Mouse (Mus musculus): ENCODE measurements around the gene Lmf2. TPM values are rescaled to one million over a fixed set of nuclear protein-coding genes. Genes with fewer than 3 reads are reported as not detected.

Lmf2 gene
- 10 to 100 TPM; 42.1 to 65.9 TPM for polyA plus RNA-seq (2017; shearing (Covaris generic))

GRCm38 (mm10) chr15:89355241-89356187 lies at the start of gene Lmf2, which contains the start of gene Ncaph2:
Gene Lmf2 (minus strand): TSS chr15:89355659.
Gene Ncaph2 (plus strand): TSS chr15:89355719.

GRCm38 (mm10) chr15:89384617-89385016 lies 29.2 kb upstream of the Lmf2 start, which contains the start of gene Klhdc7b:
Gene Klhdc7b (plus strand): TSS chr15:89384917.

GRCm38 (mm10) chr15:89378831-89379401 lies 23.5 kb upstream of the Lmf2 start, which contains the start of gene Odf3b:
Gene Odf3b (minus strand): TSS chr15:89379282.

DNA sequence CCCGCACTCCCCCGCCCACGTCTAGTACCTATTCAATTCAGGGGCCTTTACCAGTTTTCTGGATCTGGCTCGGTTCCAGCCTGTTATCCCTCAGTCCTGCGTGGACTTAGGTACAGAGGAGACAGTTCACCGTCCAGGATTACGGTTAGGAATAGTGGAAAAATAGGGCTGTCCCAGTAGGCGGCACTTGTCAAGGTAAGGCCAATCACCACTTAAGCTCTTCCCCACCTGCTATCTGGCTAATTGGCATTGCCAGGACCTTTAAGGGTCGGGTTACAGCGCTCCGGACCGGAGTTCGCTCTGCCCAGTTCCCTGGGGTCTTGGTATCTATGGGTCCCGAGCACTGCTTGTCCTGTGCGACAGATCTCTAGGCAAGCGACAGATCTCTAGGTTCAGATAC lies 21.5 kb upstream of the Lmf2 start, which contains the start of gene Tymp:
TSS of gene Tymp (minus strand) at position 83 of the 400 bp plus-strand sequence.

DNA sequence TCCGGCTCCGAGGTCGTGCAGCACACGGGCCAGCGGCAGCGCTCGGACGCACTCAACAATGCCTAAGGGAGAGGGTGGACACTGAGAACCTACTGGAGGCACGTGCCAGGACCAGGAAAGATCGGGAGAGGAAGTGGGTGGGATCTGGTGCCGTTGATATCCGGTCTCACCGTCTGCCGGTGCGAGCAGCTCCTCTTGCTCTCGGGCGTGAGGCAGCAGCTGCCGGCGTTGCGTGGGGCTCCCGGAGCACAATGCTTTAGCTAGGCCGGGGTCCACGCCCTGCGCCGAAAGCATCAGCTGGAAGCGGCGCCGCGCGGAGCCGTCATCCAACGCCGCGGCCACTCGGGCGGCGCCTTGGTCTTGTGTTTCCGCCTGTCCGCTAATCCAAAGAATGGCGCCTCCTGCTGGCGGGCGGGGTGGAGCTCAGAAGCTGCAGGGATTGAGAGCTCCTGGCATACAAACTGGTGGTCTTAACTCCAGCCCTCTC lies 18.3 kb upstream of the Lmf2 start, which contains the start of gene Sco2:
TSS of gene Sco2 (minus strand) at position 85 of the 487 bp plus-strand sequence.

GRCm38 (mm10) chr15:89334271-89334670 lies 21.2 kb downstream of the Lmf2 start, which contains the start of gene Miox:
Gene Miox (plus strand): TSS chr15:89334398.

GRCm38 (mm10) chr15:89322670-89323522 lies 32.6 kb downstream of the Lmf2 start, which contains the start of gene Adm2:
Gene Adm2 (plus strand): TSS chr15:89322720.

GRCm38 (mm10) chr15:89315190-89315731 lies 40.2 kb downstream of the Lmf2 start, which contains the start of gene Sbf1:
Gene Sbf1 (minus strand): TSS chr15:89315311.

Other genes with a start within 250 kb of the Lmf2 start
- 10 to 100 TPM; 16.4 to 18.9 TPM for gene Tubgcp6, start 232.5 kb downstream of the Lmf2 start, polyA plus RNA-seq (2017; shearing (Covaris generic))
- gene Hdac10, start 227.0 kb downstream of the Lmf2 start, polyA plus RNA-seq (2017; shearing (Covaris generic)): 10 to 100 TPM; 26.7 to 34.8 TPM
- 1 to 10 TPM in 1 of 2 experiments, under 1 TPM in 1; 0.79 to 1.2 TPM for gene Mapk12, start 215.0 kb downstream of the Lmf2 start, polyA plus RNA-seq (2017; shearing (Covaris generic))
- gene Mapk11, start 206.0 kb downstream of the Lmf2 start, polyA plus RNA-seq (2017; shearing (Covaris generic)): 10 to 100 TPM; 37.3 to 55.9 TPM
- 1 to 10 TPM; 2.0 to 2.7 TPM for gene Plxnb2, start 174.9 kb downstream of the Lmf2 start, polyA plus RNA-seq (2017; shearing (Covaris generic))
- gene Dennd6b, start 159.2 kb downstream of the Lmf2 start, polyA plus RNA-seq (2017; shearing (Covaris generic)): 10 to 100 TPM; 19.1 TPM
- gene Ppp6r2, start 144.1 kb downstream of the Lmf2 start, polyA plus RNA-seq (2017; shearing (Covaris generic)): 10 to 100 TPM; 22.0 to 22.6 TPM
- gene Sbf1, start 40.3 kb downstream of the Lmf2 start, polyA plus RNA-seq (2017; shearing (Covaris generic)): 100 to 1,000 TPM; 129 to 163 TPM
- not detected for gene Adm2, start 32.9 kb downstream of the Lmf2 start, polyA plus RNA-seq (2017; shearing (Covaris generic))
- gene Miox, start 21.3 kb downstream of the Lmf2 start, polyA plus RNA-seq (2017; shearing (Covaris generic)): 1 to 10 TPM in 1 of 2 experiments, not detected in 1; 1.0 TPM
- 100 to 1,000 TPM; 146 to 155 TPM for gene Ncaph2, start 60 bp upstream of the Lmf2 start, polyA plus RNA-seq (2017; shearing (Covaris generic))
- gene Sco2, start 18.2 kb upstream of the Lmf2 start, polyA plus RNA-seq (2017; shearing (Covaris generic)): 1 to 10 TPM; 8.1 to 8.4 TPM
- gene Tymp, start 21.4 kb upstream of the Lmf2 start, polyA plus RNA-seq (2017; shearing (Covaris generic)): 1 to 10 TPM in 1 of 2 experiments, under 1 TPM in 1; 0.50 to 1.5 TPM
- 1 to 10 TPM in 1 of 2 experiments, under 1 TPM in 1; 0.93 to 1.6 TPM for gene Odf3b, start 23.6 kb upstream of the Lmf2 start, polyA plus RNA-seq (2017; shearing (Covaris generic))
- gene Klhdc7b, start 29.3 kb upstream of the Lmf2 start, polyA plus RNA-seq (2017; shearing (Covaris generic)): under 1 TPM in 1 of 2 experiments, not detected in 1; 0.18 TPM
- gene Syce3, start 54.8 kb upstream of the Lmf2 start, polyA plus RNA-seq (2017; shearing (Covaris generic)): under 1 TPM in 1 of 2 experiments, not detected in 1; 0.64 TPM
- gene Cpt1b, start 70.2 kb upstream of the Lmf2 start, polyA plus RNA-seq (2017; shearing (Covaris generic)): under 1 TPM; 0.16 to 0.29 TPM
- gene C730034F03Rik, start 73.9 kb upstream of the Lmf2 start, polyA plus RNA-seq (2017; shearing (Covaris generic)): 1 to 10 TPM; 5.8 to 7.9 TPM
- under 1 TPM in 1 of 2 experiments, not detected in 1; 0.20 TPM for gene Gm44502, start 74.0 kb upstream of the Lmf2 start, polyA plus RNA-seq (2017; shearing (Covaris generic))
- 10 to 100 TPM; 93.2 to 94.4 TPM for gene Chkb, start 74.2 kb upstream of the Lmf2 start, polyA plus RNA-seq (2017; shearing (Covaris generic))
- under 1 TPM; 0.11 to 0.21 TPM for gene Mapk8ip2, start 98.3 kb upstream of the Lmf2 start, polyA plus RNA-seq (2017; shearing (Covaris generic))
- gene Arsa, start 121.8 kb upstream of the Lmf2 start, polyA plus RNA-seq (2017; shearing (Covaris generic)): 10 to 100 TPM in 1 of 2 experiments, 1 to 10 TPM in 1; 9.6 to 18.0 TPM
- under 1 TPM in 1 of 2 experiments, not detected in 1; 0.49 TPM for gene Shank3, start 144.0 kb upstream of the Lmf2 start, polyA plus RNA-seq (2017; shearing (Covaris generic))
- gene Acr, start 212.7 kb upstream of the Lmf2 start, polyA plus RNA-seq (2017; shearing (Covaris generic)): not detected
- under 1 TPM; 0.74 to 0.81 TPM for gene Rabl2, start 236.3 kb upstream of the Lmf2 start, polyA plus RNA-seq (2017; shearing (Covaris generic))

Data from activated CD4-positive, CD25-positive, alpha-beta regulatory T cell (primary cell).